Mouse (Mus musculus) gonadal fat pad, adult 2 months (tissue): ENCODE measurements at regions not wholly inside any gene's neighbourhood (a gene's known extent, or its start where the extent isn't known, plus 50 kb on each side); places are given as distances from the start of the nearest gene placed in this dataset.

Experiments used
- DNase-seq: peaks from one replicate; pipeline ENCODE4 v3.0.0-alpha.2; 2012; ENCODE audit warnings: low read depth

DNA sequence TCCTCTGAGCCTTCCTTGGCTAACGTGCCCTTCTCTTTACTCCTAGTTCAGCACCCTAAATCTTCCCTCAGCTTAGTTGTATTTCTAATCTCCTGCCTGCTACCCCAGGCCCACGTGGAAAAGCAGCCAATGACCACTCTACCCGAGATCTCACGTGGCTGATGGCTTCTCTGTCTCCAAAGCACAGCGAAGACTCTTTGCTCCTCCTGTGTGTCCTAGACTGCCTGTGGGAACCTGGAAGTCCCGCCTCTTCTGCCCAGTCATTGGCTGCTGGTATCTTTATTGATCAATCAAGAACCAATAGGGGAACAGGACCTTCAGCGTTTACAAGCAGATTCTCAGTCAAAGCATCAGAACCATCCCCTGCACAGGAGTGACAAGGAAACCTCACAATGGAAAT lies 54.8 kb downstream of the Gm19935 start:
- DNase-seq, result no peak

DNA sequence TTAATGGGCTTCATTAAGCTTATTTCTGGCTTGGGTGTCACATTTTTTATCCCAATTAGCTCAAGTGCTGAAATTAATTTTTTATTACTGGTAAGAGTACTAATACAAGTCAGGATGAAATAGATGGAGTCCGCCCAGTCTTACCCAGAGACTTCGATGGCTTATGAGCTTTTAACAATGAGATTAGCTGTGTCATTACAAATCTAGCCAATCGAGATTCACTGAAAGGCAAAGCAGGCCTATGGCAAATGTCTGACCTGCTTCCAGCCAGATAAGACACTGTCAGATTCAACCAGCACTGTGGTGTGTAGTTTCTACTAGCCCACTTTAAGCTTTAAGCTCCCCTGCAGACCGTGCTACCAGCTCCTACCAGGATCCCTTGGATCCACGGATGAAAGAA lies 55.2 kb downstream of the Gm19935 start:
- no peak for DNase-seq

DNA sequence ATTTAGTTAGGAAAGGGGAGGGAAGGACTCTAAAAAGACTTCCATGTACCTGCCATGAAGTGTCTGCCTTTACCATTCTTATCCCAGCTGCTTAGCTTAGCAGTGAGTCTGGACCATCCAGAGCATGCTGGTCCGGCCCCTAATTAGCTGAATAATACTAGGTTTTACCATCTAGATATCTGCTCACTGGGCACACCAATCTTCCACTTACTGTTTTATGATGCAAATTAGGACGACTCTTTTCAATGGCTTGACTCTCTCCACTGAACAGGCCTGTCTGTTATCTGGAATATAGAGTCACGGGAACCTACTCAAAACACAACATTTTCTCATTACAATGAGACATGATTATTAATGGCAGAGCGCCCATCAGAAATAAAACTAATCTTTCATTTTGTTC lies 55.7 kb downstream of the Gm19935 start:
- DNase-seq, result no peak

DNA sequence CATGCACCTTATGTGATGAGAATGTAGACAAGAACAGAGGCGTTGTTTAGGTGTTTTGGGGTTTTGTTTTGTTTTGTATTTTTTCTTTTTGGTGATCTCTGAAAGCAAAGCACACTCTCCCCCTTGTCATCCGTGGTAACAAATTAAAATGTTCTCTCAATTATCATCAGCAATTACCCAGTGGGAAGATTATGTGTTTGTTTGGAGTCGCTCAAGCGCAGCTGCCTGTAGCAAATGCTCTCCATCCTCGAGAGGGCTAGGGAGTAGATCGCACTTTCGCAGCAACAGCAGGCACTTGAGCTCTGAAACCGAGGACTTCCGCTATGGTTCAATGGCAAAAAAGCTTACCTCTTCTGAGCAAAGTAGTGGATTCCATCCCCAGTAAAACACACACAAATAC lies 57.7 kb downstream of the Gm19935 start:
- no peak for DNase-seq

DNA sequence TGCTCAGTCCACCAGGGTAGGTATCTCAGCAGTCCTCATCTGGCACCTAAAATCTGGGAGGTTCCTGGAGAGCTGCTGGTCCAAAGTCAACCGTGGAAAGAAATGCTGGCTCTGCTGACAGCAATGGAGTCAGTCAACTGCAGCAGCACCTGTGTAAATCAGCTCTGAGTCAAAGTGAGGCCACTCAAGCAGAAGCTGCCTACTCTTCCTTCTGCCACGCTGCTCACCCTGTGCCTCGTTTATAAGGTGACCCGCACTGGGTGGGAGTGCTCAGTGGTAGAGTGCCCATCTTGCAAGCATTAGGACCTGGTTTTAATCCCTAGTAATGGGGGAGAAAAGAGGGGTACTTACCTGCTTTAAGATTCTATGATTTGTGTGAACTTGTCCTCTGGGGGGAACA lies 62.2 kb downstream of the Gm19935 start:
- DNase-seq, result no peak

DNA sequence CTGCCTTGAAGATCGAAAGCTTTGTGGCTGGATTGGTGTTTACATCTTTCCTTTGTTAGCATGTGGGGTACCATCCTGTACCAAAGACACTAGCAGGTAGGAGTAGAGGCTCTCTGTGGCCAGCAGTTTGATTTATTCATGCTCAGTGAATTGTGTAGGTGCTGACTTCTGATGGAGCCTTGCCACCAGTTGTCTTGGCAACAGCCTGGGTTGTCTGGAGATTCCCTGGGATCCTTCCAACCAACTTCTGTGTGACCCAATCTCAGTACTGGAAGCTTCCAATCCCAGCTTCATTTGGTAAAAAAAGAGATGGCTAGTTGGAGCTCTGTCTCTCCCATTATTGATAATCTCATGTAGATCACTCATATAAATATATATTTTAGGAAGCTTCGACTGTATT lies 73.6 kb downstream of the Gm19935 start:
- DNase-seq, result no peak

DNA sequence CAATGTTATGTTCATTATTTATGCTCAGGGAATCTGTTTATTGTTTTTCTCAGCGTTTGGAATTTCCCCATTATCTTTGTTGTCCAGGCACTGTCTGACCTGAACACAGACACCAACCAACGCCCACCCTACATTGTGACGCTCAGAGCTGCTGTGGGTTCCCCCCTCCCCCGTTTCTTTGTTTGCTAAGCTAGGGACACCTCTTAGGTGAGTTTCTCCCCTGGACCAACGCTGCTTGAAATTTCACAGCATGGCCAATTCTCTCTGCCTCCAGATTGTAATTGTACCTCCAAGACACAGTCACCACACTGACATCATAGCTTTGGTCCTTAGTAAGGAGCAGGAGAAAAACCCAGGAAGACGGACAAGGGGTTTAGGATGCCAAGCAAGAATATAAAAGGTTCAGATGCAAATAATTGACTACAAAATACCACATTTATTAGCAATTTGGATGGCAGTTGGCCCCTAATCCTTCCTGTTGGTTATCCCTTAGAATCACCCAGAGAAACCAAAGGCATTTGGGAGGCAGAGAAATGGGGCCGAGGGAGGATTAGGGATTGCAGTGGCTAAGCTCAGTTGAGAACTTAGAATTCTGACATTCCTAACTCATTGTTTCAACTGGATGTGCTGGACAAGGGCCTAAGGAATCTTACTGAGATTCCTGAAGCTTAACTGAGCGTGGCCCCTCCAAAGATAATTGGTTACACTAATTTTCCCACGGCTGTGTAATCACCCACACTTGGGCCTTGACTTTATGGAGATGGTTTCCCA lies 76.0 kb downstream of the Gm19935 start:
- DNase-seq, result no peak

DNA sequence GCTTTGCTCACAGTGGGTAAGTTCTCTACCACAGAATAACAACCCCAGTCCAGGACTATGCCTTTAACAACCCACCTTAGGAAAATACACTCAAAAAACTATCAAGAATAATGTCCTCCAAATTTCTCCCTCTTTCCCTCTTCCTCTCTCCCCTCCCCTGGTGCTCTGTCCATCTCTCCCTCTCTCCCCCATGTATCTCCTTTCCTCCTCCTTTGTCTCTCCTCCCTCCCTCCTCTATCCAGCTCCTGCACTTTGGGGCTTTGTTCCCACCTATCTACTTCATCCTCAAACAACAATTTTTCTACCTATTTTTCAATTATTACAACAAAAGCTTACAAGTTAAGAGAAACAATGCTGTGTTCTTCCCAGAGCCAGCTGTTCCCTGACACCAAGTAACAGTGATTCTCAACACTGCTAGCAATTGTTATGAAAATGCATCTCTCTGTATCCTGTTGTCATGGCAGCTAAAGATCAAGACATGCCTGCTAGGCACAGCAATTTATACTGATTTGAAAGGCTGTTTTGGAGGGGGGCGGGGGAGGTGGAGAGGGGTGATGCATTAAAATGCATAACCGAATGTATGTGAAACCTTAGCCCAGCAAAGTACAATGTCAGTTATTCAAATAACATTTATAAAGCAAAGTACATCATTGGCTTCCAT lies 76.8 kb downstream of the Gm19935 start:
- no peak for DNase-seq

DNA sequence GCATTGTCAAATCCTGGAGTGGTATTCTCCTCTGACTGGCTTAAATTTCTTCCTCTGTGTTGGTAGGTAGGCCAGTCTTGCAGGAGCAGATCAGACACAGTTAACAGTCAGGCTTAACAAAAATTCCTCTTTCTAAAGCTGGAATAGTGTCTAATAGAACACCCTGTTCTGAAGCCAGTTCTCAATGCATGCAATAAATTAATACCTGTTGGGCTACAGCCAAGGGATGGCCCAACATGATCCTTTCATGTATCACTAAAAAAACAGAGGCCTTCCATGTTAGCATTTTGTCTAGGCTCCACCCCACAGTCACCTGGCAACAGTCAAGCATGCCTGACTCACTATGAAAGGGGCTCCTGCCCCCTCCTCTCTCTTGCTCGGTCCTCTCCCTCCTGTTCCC lies 89.2 kb downstream of the Gm19935 start:
- DNase-seq, result peak; percentile 90

DNA sequence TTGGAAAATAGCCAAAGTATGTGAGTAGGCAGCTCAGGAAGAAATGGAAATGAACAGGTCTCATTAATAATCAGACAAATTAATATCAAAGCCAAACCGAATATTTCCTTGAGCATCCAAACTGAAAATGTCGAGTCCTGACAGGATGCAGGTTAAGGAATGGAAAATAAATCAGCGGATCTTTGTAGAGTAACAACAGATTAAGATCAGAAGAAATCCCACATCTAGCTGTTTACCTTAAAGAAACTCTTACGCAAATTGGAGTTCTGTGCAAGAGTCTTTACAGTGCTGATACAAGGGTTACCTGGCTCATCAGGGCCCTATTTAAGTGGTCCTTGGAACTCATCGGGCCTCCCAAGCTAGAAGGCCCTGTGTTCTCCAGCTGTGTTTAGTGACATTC lies 92.0 kb downstream of the Gm19935 start:
- peak; percentile 70 for DNase-seq

DNA sequence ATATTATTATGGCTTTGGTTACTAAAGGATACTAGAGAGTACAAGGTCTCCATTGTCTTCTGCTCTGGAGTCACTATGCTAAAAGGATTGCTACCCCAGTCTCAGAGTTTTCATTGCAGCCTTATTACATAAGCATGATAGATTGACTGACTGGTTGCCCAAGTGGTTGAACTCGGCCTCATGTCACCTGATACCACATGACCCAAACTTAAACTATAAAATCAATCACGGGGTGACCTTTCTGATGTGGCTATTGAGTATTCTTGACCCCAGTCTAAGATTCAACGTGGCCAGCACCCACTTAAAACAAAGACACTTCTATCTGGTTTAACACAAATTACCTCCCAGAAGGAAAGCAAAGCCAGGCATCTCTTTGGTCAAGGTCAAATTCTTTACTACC lies 100.8 kb downstream of the Gm19935 start:
- no peak for DNase-seq

DNA sequence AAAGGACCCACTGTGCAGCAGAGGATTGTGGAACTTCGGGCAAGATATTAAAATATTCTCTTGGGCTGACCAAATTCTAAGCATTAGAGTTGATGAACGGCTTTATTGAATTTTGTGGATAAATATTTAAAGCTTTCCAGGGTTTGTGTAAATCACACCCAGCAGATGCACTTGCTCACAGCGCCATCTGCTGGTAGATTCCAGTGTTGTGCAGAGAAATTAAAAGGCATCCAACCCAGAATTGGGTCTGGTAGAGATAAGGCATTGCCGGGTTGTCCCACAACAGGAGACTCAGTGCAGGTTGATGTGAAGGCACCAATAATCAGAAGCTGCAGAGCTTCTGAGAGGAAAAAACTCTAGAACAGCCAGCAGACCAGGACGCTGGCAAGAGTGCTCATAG lies 108.7 kb downstream of the Gm19935 start:
- DNase-seq, result no peak

DNA sequence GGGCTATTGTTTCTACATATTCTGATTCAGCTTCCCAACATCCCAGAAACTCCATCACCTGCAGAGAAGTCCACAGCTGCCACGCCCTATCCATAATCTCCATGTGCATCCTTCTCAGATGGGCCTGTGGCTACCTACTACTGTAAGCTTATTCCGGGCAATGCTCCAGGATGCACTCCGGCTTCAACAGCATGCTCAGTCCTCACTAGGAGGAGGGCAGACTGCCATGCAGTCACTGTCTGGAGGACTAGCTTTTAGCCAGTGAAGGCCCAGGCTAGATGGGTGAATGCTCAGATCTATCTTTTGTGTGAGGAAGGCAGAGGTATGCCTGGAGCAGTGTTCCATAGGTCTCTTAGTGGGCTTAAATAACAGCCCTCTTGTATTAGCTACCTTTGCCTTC lies 124.7 kb downstream of the Gm19935 start:
- no peak for DNase-seq

DNA sequence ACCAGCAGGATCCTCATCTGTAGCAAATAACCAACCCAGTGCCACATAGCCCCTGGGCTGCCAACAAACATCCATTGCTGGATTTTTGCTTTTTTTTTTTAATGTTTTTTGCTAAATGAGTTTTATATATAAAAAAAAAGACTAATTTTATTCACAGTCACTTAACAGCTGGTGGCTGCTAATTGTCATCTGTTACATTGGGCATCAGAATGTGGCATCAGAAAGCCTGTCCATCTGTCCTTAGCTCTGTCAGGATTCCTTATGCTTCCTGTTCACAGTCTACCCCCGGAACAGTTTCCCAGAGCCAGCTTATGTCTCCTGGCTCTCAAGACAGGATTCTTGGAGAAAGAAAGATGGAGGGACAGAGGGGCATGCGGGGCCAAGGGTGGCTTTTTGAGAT lies 132.1 kb downstream of the Gm19935 start:
- no peak for DNase-seq

DNA sequence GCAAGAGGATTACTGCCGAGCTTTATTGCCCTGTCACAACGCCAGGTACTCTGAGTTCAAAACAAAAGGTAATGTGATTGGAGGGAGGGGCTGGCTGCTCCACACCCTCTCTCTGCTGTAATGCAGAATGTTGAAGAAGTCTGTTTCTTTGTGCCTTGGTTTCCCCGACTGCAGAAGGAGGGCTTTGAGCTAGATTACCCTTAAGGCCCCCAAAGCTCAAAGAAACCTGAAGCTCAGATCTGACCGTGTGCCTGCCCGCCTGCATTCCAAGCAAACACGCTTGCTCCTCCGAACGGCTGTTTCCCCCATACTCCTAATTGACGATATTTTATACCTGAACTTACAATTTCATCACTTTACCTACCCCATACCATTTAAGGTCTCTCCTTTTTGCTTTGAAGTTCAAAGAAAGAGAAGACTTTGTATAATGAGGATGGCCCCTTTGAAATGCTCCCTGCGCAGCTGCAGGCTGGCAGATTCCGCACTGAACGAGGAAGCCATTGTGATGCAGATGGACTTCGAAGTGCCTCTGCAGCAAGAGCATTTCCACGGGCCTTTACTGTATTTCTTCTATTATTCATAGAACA lies 146.6 kb downstream of the Gm19935 start:
- no peak for DNase-seq

DNA sequence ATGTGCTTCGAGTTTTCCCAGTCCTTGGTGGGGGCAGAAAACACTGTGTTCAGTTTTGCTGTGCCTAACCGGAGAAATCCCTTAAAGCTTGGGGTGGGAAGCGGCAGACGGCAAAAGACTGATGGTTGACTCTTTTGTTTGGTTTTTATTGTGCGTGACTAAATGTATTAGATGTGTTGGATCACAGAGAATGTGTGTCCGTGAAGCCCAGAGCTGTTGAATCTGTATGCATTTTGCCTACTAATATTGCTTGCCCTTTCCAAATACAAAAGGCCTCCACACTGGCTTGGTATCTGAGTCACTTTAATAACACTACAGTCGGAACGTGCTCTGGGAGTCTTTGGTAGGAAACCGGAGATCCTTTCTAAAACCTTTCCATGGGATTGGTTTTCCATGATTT lies 147.8 kb downstream of the Gm19935 start:
- no peak for DNase-seq

DNA sequence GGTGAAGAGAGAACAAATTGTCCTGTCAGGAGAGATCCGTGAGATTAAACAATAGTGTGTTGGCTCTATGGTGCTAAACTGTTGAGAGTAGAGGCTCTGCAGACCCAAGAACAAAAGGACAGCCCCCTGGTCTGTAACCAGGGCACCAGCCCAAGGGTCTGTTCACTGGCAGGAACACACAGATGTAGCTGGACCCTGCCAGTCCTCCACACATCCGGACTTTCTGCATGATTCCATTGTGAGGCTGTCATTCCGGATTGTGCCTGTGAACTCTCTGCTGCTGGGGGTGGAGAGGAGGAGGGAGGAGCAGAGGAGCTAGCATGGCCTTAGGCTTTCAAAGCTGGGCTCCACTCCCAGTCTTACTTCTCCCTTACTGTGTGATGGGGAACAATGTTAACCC lies 158.1 kb downstream of the Gm19935 start:
- peak; percentile 23 for DNase-seq

DNA sequence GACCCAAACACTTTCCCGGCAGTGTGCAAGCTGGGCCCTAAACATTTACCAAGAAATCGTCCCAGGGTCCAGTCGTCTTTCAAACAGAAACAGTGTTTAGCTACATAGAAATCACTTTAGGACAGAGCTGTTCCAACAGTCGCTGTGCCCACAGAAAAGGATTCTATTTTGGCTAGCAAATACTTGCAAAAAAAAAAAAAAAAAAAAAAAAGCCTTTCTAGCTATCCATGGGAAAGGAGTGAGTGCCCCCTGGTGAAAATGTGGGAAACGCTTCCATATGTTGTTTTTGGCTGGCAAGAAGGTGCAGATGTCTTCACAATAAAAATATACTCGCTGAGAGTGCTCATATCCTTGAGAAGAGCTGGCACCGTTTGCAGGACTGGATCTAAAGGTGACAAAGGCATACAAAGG lies 159.5 kb downstream of the Gm19935 start:
- DNase-seq, result peak; percentile 77

DNA sequence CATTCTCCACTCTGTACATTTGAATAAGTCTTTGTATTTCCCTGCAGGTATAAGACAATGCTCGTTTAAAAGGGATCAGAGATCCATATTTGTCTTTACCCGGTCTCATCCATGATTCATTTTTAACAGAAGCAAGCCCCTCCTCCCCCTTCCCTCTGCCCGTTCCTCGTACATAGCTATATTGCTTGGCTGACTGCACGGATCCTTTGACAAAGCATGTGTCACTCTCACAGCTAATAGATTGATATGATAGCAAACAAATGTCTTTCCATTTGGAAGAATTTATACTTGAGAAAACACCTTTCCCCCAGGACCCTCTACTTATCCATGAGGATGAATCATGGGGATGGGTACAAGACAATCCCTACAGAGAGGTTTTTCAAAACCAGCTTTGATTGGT lies 160.1 kb downstream of the Gm19935 start:
- DNase-seq, result no peak

DNA sequence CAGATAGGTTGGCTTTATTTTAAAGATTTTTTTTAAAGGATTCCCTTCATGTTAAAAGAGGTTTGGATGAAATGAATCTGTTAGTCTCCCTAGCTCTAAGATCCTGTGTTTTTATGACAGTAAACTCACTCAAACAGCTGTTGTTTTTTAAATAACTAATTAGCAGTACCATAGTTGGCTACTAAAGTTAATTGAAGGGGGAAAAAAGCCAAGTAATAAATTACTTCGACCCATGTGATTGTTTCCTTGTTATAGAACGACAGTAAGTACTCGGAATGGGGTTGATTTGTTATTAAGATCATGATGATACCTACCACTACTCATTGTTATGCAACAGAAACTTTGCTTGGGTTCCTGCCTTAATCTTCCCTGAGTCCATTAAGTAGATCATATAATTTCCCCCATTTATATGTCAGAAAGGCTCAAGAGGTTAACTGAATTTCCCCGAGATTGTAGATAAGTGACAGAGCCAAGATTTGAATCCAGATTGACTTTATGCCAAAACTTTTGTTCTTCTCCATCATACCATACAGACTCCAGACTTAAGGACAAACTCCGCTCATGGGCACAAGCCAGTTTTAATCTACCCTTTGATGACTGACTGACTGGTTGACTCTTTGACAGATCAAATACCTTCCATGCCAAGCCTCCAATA lies 160.6 kb downstream of the Gm19935 start:
- peak; percentile 96 for DNase-seq

DNA sequence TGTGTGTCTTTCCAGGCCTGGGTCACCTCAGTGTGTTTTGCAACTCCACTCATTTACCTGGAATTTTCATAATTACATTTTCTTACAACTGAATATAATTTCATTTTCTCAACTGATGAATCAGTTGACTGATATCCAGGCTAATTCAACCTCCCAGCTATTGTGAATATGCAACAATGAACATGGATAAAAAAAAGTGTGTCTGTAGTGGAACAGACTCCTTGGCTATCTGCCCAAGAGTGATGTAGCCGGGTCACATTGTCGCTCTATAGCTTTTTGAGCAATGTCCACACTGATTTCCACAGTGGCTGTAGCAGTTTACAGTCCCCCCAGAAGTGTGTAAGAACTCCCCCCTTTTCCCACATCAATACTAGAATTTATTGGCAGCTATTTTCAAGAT lies 162.4 kb downstream of the Gm19935 start:
- DNase-seq, result no peak

DNA sequence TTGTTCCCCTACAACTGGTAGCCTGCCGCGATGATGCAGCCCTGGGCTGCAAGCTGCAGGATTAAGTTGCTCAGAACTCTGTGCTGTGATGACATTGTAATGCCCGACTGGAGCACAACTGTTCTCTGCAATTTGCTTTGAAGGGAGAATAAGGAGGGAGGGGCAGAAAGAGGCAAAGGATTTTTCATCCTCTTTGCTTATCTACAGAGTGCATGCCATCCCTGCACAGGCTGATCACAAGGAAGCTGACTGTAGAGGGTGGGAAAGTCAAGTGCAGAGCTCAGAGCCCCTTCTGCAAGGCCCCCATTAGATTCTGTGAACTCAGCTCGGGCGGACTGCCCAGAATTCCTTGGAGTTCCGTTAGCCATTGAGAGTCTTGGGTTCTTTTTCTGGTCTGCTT lies 174.8 kb downstream of the Gm19935 start:
- no peak for DNase-seq

DNA sequence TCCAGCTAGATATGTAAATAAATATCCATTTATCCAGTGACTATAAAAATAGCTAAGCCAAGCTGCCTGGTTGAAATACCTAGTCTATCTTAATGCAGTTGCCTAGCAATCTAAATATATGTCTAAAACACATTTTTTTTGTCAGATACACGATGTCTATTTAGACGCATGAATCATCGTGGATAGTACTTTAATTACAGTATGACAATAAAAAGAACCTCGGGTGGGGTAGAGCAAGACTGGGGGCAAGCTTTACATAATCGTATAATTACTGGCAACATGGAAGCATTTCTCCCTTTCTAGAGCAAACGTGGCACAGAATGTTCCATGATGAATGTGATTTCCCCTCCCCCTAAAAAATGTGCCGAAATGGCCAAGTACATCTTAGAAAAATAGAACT lies 180.4 kb downstream of the Gm19935 start:
- DNase-seq, result no peak
